ENCODE assay signal across 9 mouse cellular contexts in the genomic region with DNA sequence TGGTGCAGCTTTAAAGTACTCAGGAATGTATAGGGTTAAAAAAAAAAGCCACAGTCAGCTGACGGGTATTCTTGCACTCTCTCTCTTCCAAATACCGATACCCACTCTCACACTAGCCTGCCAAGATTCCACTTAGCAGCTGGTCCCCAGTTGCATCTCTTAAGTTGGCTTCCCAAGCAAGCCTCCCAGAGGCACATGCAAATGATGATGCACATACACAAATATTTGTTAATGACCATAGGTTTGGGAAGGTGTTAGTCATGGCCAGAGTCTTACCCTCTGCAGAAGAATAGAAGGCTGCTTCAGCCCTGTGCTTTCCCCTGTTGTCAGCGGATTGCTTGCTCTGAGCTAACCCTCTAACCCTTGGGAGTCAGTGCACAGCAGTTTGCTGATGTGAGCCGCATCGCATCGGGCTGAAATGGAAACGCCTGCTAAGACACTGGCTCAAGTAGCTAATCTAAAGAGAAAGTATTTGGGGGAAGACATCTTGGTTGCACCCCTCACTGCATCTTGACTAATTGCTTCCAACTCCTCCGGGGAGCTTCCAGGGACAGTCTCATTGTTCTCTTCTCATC. TPM values are rescaled to one million over a fixed set of nuclear protein-coding genes. Genes with fewer than 3 reads are reported as not detected.
A peak's percentile ranks its signal among the peaks of the same experiment; 100 is the strongest.
DNase-seq lines count a peak whose midpoint lies in the region; ATAC-seq and TF ChIP-seq lines count a peak whose summit lies in the region.
"Had no signal": no experiment of that assay in that cellular context is flagged by ENCODE, and none has a peak within 500 bp of the region (broad histone marks: within the 10 kb centered on the region; RNA-seq: fewer than 3 reads in every experiment).

No protein-coding gene starts in this region.

- no peak for ATAC-seq in kidney, embryonic 14.5 days (ENCODE audit: low FRiP score, low TSS enrichment)
- no peak; the same call in 1 of the 2 replicates for ATAC-seq in forebrain, embryonic 12.5 days (ENCODE audit: low FRiP score)

- H3K4me3 ChIP-seq in kidney, embryonic 14.5 days (ENCODE audit: low read length), result no peak overlapping the region
- peak overlapping the region; percentile 8; the same call in 1 of the 2 replicates for H3K4me3 ChIP-seq in forebrain, embryonic 12.5 days (replicated peaks)
- peak overlapping the region; percentile 38 for H3K4me3 ChIP-seq in hindbrain, embryonic 10.5 days
- H3K4me3 ChIP-seq in kidney, adult 2 months (ENCODE audit: insufficient read depth, low read depth, low read length), result no peak overlapping the region

- H3K9ac ChIP-seq in kidney, embryonic 14.5 days (ENCODE audit: low read depth, low read length), result no peak overlapping the region
- H3K9ac ChIP-seq in forebrain, embryonic 12.5 days, result peak overlapping the region; percentile 33; the same call in 1 of the 2 replicates

- 19% methylated on average over 8 of the region's 8 CpGs for WGBS in kidney, embryonic 14.5 days
- WGBS in forebrain, embryonic 12.5 days, result 2% methylated on average over 8 of the region's 8 CpGs
- 2% methylated on average over 8 of the region's 8 CpGs for WGBS in hindbrain, embryonic 10.5 days
- WGBS in kidney, adult 2 months, result 17% methylated on average over 8 of the region's 8 CpGs

- no peak for TF ChIP-seq POLR2A in kidney, adult 2 months (IDR thresholded peaks at IDR 0.05; ENCODE audit: low read depth, low read length)

- H3K27me3 ChIP-seq in kidney, embryonic 14.5 days (ENCODE audit: control insufficient read depth, insufficient read depth, low read length), result no peaks in the 10 kb centered on the region
- no peaks in the 10 kb centered on the region for H3K27me3 ChIP-seq in forebrain, embryonic 12.5 days
- no peaks in the 10 kb centered on the region for H3K27me3 ChIP-seq in hindbrain, embryonic 10.5 days (ENCODE audit: insufficient read depth, poor library complexity, severe bottlenecking)
- H3K27me3 ChIP-seq in kidney, adult 2 months (replicated peaks; ENCODE audit: control insufficient read depth, insufficient read depth, low read length), result no peaks in the 10 kb centered on the region

- H3K4me1 ChIP-seq in kidney, embryonic 14.5 days (ENCODE audit: control insufficient read depth, insufficient read depth, low read length), result no peaks in the 10 kb centered on the region; the same call in 1 of the 2 replicates
- peaks cover 11% of the 10 kb centered on the region for H3K4me1 ChIP-seq in forebrain, embryonic 12.5 days
- H3K4me1 ChIP-seq in hindbrain, embryonic 10.5 days (replicated peaks), result peaks cover 22% of the 10 kb centered on the region
- no peaks in the 10 kb centered on the region for H3K4me1 ChIP-seq in kidney, adult 2 months (ENCODE audit: control insufficient read depth, insufficient read depth, low read length)

- H3K27ac ChIP-seq in kidney, embryonic 14.5 days (ENCODE audit: low read depth, low read length), result no peak overlapping the region
- no peak overlapping the region for H3K27ac ChIP-seq in forebrain, embryonic 12.5 days
- H3K27ac ChIP-seq in hindbrain, embryonic 10.5 days, result no peak overlapping the region; the same call in 1 of the 2 replicates
- H3K27ac ChIP-seq in kidney, adult 2 months (ENCODE audit: insufficient read depth, low read depth, low read length), result no peak overlapping the region

- intact Hi-C loops in left cerebral cortex, postnatal 4 days (cut with DNase I), result no loop called here

- H3K36me3 ChIP-seq in kidney, embryonic 14.5 days (ENCODE audit: control insufficient read depth, insufficient read depth, low read length), result no peaks in the 10 kb centered on the region
- H3K36me3 ChIP-seq in forebrain, embryonic 12.5 days (replicated peaks), result no peaks in the 10 kb centered on the region
- no peaks in the 10 kb centered on the region for H3K36me3 ChIP-seq in hindbrain, embryonic 10.5 days
- no peaks in the 10 kb centered on the region for H3K36me3 ChIP-seq in kidney, adult 2 months (ENCODE audit: control insufficient read depth, insufficient read depth, low read length)

- H3K4me2 ChIP-seq in kidney, embryonic 14.5 days (replicated peaks; ENCODE audit: low read depth, low read length), result no peak overlapping the region
- H3K4me2 ChIP-seq in forebrain, embryonic 12.5 days, result peak overlapping the region; percentile 41

- TF ChIP-seq CTCF in kidney, adult 2 months (conservative IDR thresholded peaks at IDR 0.05; ENCODE audit: insufficient read depth, insufficient read length, low read depth, low read length), result no peak

- peak; percentile 22 for DNase-seq in kidney, postnatal 10 days
- DNase-seq in hindbrain, embryonic 10.5 days (ENCODE audit: low spot score), result peak; percentile 12
- peak; percentile 12 for DNase-seq in left cerebral cortex, postnatal 4 days
- DNase-seq in right cerebral cortex, postnatal 4 days, result peak; percentile 19
- no peak for DNase-seq in kidney, adult 2 months
- DNase-seq in kidney, postnatal 14 days, result no peak

- H3K9me3 ChIP-seq in kidney, embryonic 14.5 days (ENCODE audit: control insufficient read depth, low read length), result no peaks in the 10 kb centered on the region
- no peaks in the 10 kb centered on the region for H3K9me3 ChIP-seq in forebrain, embryonic 12.5 days
- H3K9me3 ChIP-seq in hindbrain, embryonic 10.5 days, result no peaks in the 10 kb centered on the region

RNA-seq across cellular contexts. Expression of a gene that starts 39.4 kb away (rescaled TPM):
- polyA plus RNA-seq in kidney, embryonic 14.5 days (2014; fragmentation: Nextera tagmentation; extraction: Ambion mirVana), result 1.8 and 2.4 TPM in 2 replicates
- polyA plus RNA-seq in forebrain, embryonic 12.5 days (2016; fragmentation: Nextera tagmentation; extraction: Ambion mirVana), result 2.4 and 2.6 TPM in 2 replicates
- polyA plus RNA-seq in hindbrain, embryonic 10.5 days (2016; fragmentation: Nextera tagmentation; extraction: Ambion mirVana), result 2.3 and 2.6 TPM in 2 replicates
- under 1 TPM; 0.54 to 0.77 TPM for total RNA-seq in left cerebral cortex, postnatal 4 days (2021)
- polyA plus RNA-seq in kidney, adult 2 months (2012; rRNA removed), result 0.10 and 0.13 TPM in 2 replicates
- polyA plus RNA-seq: small intestine, adult 2 months had no signal

RNA-seq across cellular contexts. Expression of a gene that starts 55.6 kb away (rescaled TPM):
- 54.2 and 55.3 TPM in 2 replicates for polyA plus RNA-seq in kidney, embryonic 14.5 days (2014; fragmentation: Nextera tagmentation; extraction: Ambion mirVana)
- polyA plus RNA-seq in forebrain, embryonic 12.5 days (2016; fragmentation: Nextera tagmentation; extraction: Ambion mirVana), result 58.3 and 61.5 TPM in 2 replicates
- 23.6 and 28.7 TPM in 2 replicates for polyA plus RNA-seq in hindbrain, embryonic 10.5 days (2016; fragmentation: Nextera tagmentation; extraction: Ambion mirVana)
- total RNA-seq in left cerebral cortex, postnatal 4 days (2021), result 10 to 100 TPM; 81.0 to 85.7 TPM
- 21.4 and 23.9 TPM in 2 replicates for polyA plus RNA-seq in kidney, adult 2 months (2012; rRNA removed)

Comparison
In these comparisons a context has a peak if more than half of its experiments do, and no peak if none do; other contexts are left out.
1. DNase-seq: peak in kidney, postnatal 10 days (single experiment), hindbrain, embryonic 10.5 days (single experiment), left cerebral cortex, postnatal 4 days (single experiment) and right cerebral cortex, postnatal 4 days (single experiment); none in kidney, adult 2 months (single experiment) and kidney, postnatal 14 days (single experiment).
2. H3K4me3 ChIP-seq: peak in forebrain, embryonic 12.5 days (single experiment) and hindbrain, embryonic 10.5 days (single experiment); none in kidney, embryonic 14.5 days (single experiment) and kidney, adult 2 months (single experiment).